Comparison of ENCODE assay signal across 19 mouse cellular contexts in the genomic region with DNA sequence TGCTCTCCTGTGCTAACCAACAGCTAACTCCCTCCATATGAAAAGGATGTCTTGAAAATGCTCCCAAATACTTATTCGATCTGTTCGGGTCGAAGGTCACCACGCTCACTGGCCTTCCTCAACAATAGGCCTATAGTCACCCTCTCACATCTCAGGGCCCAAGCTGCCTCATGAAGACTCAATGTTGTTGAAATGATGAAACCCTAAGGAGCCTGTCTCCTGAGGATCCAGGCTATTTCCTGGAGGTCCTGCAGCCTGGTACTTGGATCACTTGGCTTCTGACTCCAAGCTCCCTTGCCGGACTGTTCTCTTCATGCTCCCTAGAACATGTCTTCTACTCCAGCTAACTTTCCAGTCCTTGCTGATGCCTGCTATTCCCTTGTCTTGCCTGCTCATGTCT. TPM values are rescaled to one million over a fixed set of nuclear protein-coding genes. Genes with fewer than 3 reads are reported as not detected.
DNase-seq lines count a peak whose midpoint lies in the region; ATAC-seq lines count a peak whose summit lies in the region.
"Had no signal": no experiment of that assay in that cellular context is flagged by ENCODE, and none has a peak within 500 bp of the region (broad histone marks: within the 10 kb centered on the region; RNA-seq: fewer than 3 reads in every experiment).

No protein-coding gene starts in this region.

- DNase-seq in heart, adult 11 months, result peak; percentile 92
- DNase-seq in heart, postnatal 4 days, result no peak
- DNase-seq in kidney, adult 11 months, result no peak
- no peak for DNase-seq in midbrain, embryonic 10.5 days (ENCODE audit: low spot score)
- no peak for DNase-seq in midbrain, embryonic 14.5 days
- DNase-seq in thymus, postnatal 4 days, result no peak
- DNase-seq: adrenal gland, adult 2 months; cerebellum, adult 11-12 months; cerebellum, postnatal 25 days; forebrain, postnatal 0 days; lung, postnatal 36 days had no signal

- no peak overlapping the region for H3K9ac ChIP-seq in kidney, embryonic 14.5 days (ENCODE audit: low read depth, low read length)
- H3K9ac ChIP-seq in midbrain, embryonic 14.5 days (replicated peaks; ENCODE audit: low read length), result no peak overlapping the region
- H3K9ac ChIP-seq in limb, embryonic 13.5 days, result no peak overlapping the region
- H3K9ac ChIP-seq: forebrain, postnatal 0 days; hindbrain, embryonic 13.5 days; intestine, embryonic 15.5 days; liver, embryonic 15.5 days; midbrain, embryonic 15.5 days had no signal

- no peak overlapping the region for H3K4me2 ChIP-seq in kidney, embryonic 14.5 days (replicated peaks; ENCODE audit: low read depth, low read length)
- no peak overlapping the region for H3K4me2 ChIP-seq in midbrain, embryonic 14.5 days (ENCODE audit: low read length)
- no peak overlapping the region for H3K4me2 ChIP-seq in limb, embryonic 13.5 days (replicated peaks)
- H3K4me2 ChIP-seq: hindbrain, embryonic 13.5 days; intestine, embryonic 15.5 days; liver, embryonic 15.5 days; midbrain, embryonic 15.5 days had no signal

- H3K27me3 ChIP-seq in kidney, embryonic 14.5 days (ENCODE audit: control insufficient read depth, insufficient read depth, low read length), result no peaks in the 10 kb centered on the region
- H3K27me3 ChIP-seq in midbrain, embryonic 10.5 days (ENCODE audit: low read depth, poor library complexity, severe bottlenecking), result peaks cover 19% of the 10 kb centered on the region
- H3K27me3 ChIP-seq in midbrain, embryonic 14.5 days (ENCODE audit: control insufficient read depth, insufficient read depth, low read length), result no peaks in the 10 kb centered on the region
- H3K27me3 ChIP-seq in limb, embryonic 13.5 days, result no peaks in the 10 kb centered on the region
- H3K27me3 ChIP-seq: hindbrain, embryonic 13.5 days; intestine, embryonic 15.5 days; liver, embryonic 15.5 days; midbrain, embryonic 15.5 days had no signal

- H3K9me3 ChIP-seq in kidney, embryonic 14.5 days (ENCODE audit: control insufficient read depth, low read length), result no peaks in the 10 kb centered on the region
- H3K9me3 ChIP-seq in midbrain, embryonic 10.5 days (replicated peaks), result no peaks in the 10 kb centered on the region
- H3K9me3 ChIP-seq in midbrain, embryonic 14.5 days (ENCODE audit: control insufficient read depth, low read length), result no peaks in the 10 kb centered on the region
- peaks cover 6% of the 10 kb centered on the region; the same call in 1 of the 2 replicates for H3K9me3 ChIP-seq in limb, embryonic 13.5 days
- H3K9me3 ChIP-seq: hindbrain, embryonic 13.5 days; intestine, embryonic 15.5 days; liver, embryonic 15.5 days; midbrain, embryonic 15.5 days had no signal

- ATAC-seq in kidney, embryonic 14.5 days (ENCODE audit: low FRiP score, low TSS enrichment), result no peak
- ATAC-seq in midbrain, embryonic 14.5 days (ENCODE audit: low FRiP score, low TSS enrichment), result no peak
- no peak for ATAC-seq in limb, embryonic 13.5 days (ENCODE audit: low FRiP score, low read depth)
- ATAC-seq: forebrain, postnatal 0 days; intestine, embryonic 15.5 days; midbrain, embryonic 15.5 days had no signal

- no peak overlapping the region for H3K4me3 ChIP-seq in kidney, embryonic 14.5 days (ENCODE audit: low read length)
- H3K4me3 ChIP-seq in midbrain, embryonic 10.5 days, result no peak overlapping the region
- H3K4me3 ChIP-seq in midbrain, embryonic 14.5 days (replicated peaks; ENCODE audit: low read depth, low read length), result no peak overlapping the region
- H3K4me3 ChIP-seq in limb, embryonic 13.5 days, result no peak overlapping the region
- H3K4me3 ChIP-seq: hindbrain, embryonic 13.5 days; intestine, embryonic 15.5 days; liver, embryonic 15.5 days; midbrain, embryonic 15.5 days had no signal

- WGBS in kidney, embryonic 14.5 days, result 71% methylated on average over 5 of the region's 5 CpGs
- 59% methylated on average over 5 of the region's 5 CpGs for WGBS in midbrain, embryonic 10.5 days
- WGBS in midbrain, embryonic 14.5 days, result 38% methylated on average over 5 of the region's 5 CpGs
- WGBS in limb, embryonic 13.5 days, result 87% methylated on average over 5 of the region's 5 CpGs

- H3K27ac ChIP-seq in kidney, embryonic 14.5 days (ENCODE audit: low read depth, low read length), result peak overlapping the region; percentile 97; the same call in 1 of the 2 replicates
- H3K27ac ChIP-seq in midbrain, embryonic 10.5 days (replicated peaks), result 0 out of 2 replicates have a peak overlapping the region, but pooled peaks have one; percentile 78
- no peak overlapping the region for H3K27ac ChIP-seq in midbrain, embryonic 14.5 days (replicated peaks; ENCODE audit: low read depth, low read length)
- H3K27ac ChIP-seq in limb, embryonic 13.5 days, result 0 out of 2 replicates have a peak overlapping the region, but pooled peaks have one; percentile 98
- H3K27ac ChIP-seq: liver, embryonic 15.5 days; midbrain, embryonic 15.5 days had no signal

- H3K36me3 ChIP-seq in kidney, embryonic 14.5 days (ENCODE audit: control insufficient read depth, insufficient read depth, low read length), result peaks cover 38% of the 10 kb centered on the region
- peaks cover 31% of the 10 kb centered on the region for H3K36me3 ChIP-seq in midbrain, embryonic 10.5 days
- H3K36me3 ChIP-seq in midbrain, embryonic 14.5 days (ENCODE audit: control insufficient read depth, insufficient read depth, low read length), result peaks cover 16% of the 10 kb centered on the region; the same call in 1 of the 2 replicates
- peaks cover 62% of the 10 kb centered on the region for H3K36me3 ChIP-seq in limb, embryonic 13.5 days
- H3K36me3 ChIP-seq: liver, embryonic 15.5 days had no signal

- H3K4me1 ChIP-seq in kidney, embryonic 14.5 days (ENCODE audit: control insufficient read depth, insufficient read depth, low read length), result peaks cover 39% of the 10 kb centered on the region
- peaks cover 48% of the 10 kb centered on the region for H3K4me1 ChIP-seq in midbrain, embryonic 10.5 days
- H3K4me1 ChIP-seq in midbrain, embryonic 14.5 days (ENCODE audit: control insufficient read depth, insufficient read depth, low read length), result no peaks in the 10 kb centered on the region
- peaks cover 53% of the 10 kb centered on the region for H3K4me1 ChIP-seq in limb, embryonic 13.5 days
- H3K4me1 ChIP-seq: midbrain, embryonic 15.5 days had no signal

RNA-seq across cellular contexts. Expression of a gene that starts 35.7 kb away (rescaled TPM):
- under 1 TPM in 1 of 2 experiments, not detected in 1; 0.17 TPM for total RNA-seq in heart, postnatal 4 days (2021)
- 0.07 and 0.22 TPM in 2 replicates for polyA plus RNA-seq in kidney, embryonic 14.5 days (2014; fragmentation: Nextera tagmentation; extraction: Ambion mirVana)
- 0.11 and 0.19 TPM in 2 replicates for polyA plus RNA-seq in midbrain, embryonic 10.5 days (2016; fragmentation: Nextera tagmentation; extraction: Ambion mirVana)
- polyA plus RNA-seq in midbrain, embryonic 14.5 days (2014; fragmentation: Nextera tagmentation; extraction: Ambion mirVana), result 0.74 and 1.3 TPM in 2 replicates
- 0.15 and 0.36 TPM in 2 replicates for polyA plus RNA-seq in limb, embryonic 13.5 days (2015; fragmentation: Nextera tagmentation; extraction: Ambion mirVana)
- total RNA-seq: gastrocnemius, adult 8-10 months had no signal
- polyA plus RNA-seq: liver, embryonic 15.5 days; small intestine, adult 2 months had no signal

RNA-seq across cellular contexts. Expression of a gene that starts 36.5 kb away (rescaled TPM):
- 10 to 100 TPM; 36.5 to 41.4 TPM for total RNA-seq in heart, postnatal 4 days (2021)
- 39.5 and 63.9 TPM in 2 replicates for polyA plus RNA-seq in kidney, embryonic 14.5 days (2014; fragmentation: Nextera tagmentation; extraction: Ambion mirVana)
- 61.2 and 70.7 TPM in 2 replicates for polyA plus RNA-seq in midbrain, embryonic 10.5 days (2016; fragmentation: Nextera tagmentation; extraction: Ambion mirVana)
- 100 and 105 TPM in 2 replicates for polyA plus RNA-seq in midbrain, embryonic 14.5 days (2014; fragmentation: Nextera tagmentation; extraction: Ambion mirVana)
- 77.6 and 80.3 TPM in 2 replicates for polyA plus RNA-seq in limb, embryonic 13.5 days (2015; fragmentation: Nextera tagmentation; extraction: Ambion mirVana)

RNA-seq across cellular contexts. Expression of a gene that starts 38.9 kb away (rescaled TPM):
- 10 to 100 TPM; 42.6 to 44.4 TPM for total RNA-seq in heart, postnatal 4 days (2021)
- 15.0 and 27.9 TPM in 2 replicates for polyA plus RNA-seq in kidney, embryonic 14.5 days (2014; fragmentation: Nextera tagmentation; extraction: Ambion mirVana)
- polyA plus RNA-seq in midbrain, embryonic 10.5 days (2016; fragmentation: Nextera tagmentation; extraction: Ambion mirVana), result 10.9 and 12.6 TPM in 2 replicates
- polyA plus RNA-seq in midbrain, embryonic 14.5 days (2014; fragmentation: Nextera tagmentation; extraction: Ambion mirVana), result 6.1 and 7.5 TPM in 2 replicates
- 29.5 and 30.9 TPM in 2 replicates for polyA plus RNA-seq in limb, embryonic 13.5 days (2015; fragmentation: Nextera tagmentation; extraction: Ambion mirVana)
